Comparison of ENCODE assay signal across 8 mouse cellular contexts in genomic region chr2:180566240-180566913, GRCm38 (mm10). TPM values are rescaled to one million over a fixed set of nuclear protein-coding genes. Genes with fewer than 3 reads are reported as not detected.
A peak's percentile ranks its signal among the peaks of the same experiment; 100 is the strongest.
DNase-seq lines count a peak whose midpoint lies in the region; ATAC-seq lines count a peak whose summit lies in the region.

No protein-coding gene starts in this region.

- peak; percentile 39 to 71 for DNase-seq in heart, adult 18-20 months
- no peak for DNase-seq in heart, postnatal 25 days (ENCODE audit: low spot score)
- DNase-seq in 416B (ENCODE audit: low read depth): peak; percentile 87
- peak; percentile 47 for DNase-seq in T-cell, adult 2 months (ENCODE audit: low spot score)
- DNase-seq in kidney, postnatal 25 days: peak; percentile 63 to 73
- DNase-seq in left cerebral cortex, postnatal 25 days (ENCODE audit: low spot score in 2 of 2): no peak

- peak; percentile 85 for ATAC-seq in common myeloid progenitor, adult 5-6 weeks (replicated peaks; ENCODE audit: low read depth, poor library complexity, severe bottlenecking)
- ATAC-seq in monocyte, adult 5-6 weeks (replicated peaks; ENCODE audit: insufficient number of reproducible peaks, low FRiP score, low TSS enrichment, poor library complexity, severe bottlenecking): peak; percentile 51; the same call in 1 of the 2 replicates

- intact Hi-C loops in heart, postnatal 25 days (cut with DNase I): no loop called here
- intact Hi-C loops in left cerebral cortex, postnatal 25 days (cut with DNase I): no loop called here

RNA-seq across cellular contexts. Expression of gene Mrgbp, which starts 14.7 kb away (rescaled TPM):
- total RNA-seq in heart, adult 18-20 months (2021): 10 to 100 TPM; 17.8 to 18.4 TPM
- total RNA-seq in heart, postnatal 25 days (2021): 10 to 100 TPM; 14.4 to 14.6 TPM
- 31.9 and 43.0 TPM in 2 replicates for total RNA-seq in common myeloid progenitor, adult 5-6 weeks (2017)
- 32.7 to 52.2 TPM (median 40.0 TPM) in 3 replicates for total RNA-seq in monocyte, adult 5-6 weeks (2017)
- total RNA-seq in left cerebral cortex, postnatal 25 days (2021): 10 to 100 TPM; 15.5 to 20.1 TPM

RNA-seq across cellular contexts. Expression of gene Ogfr, which starts 22.7 kb away (rescaled TPM):
- total RNA-seq in heart, adult 18-20 months (2021): 10 to 100 TPM; 31.9 to 34.1 TPM
- 10 to 100 TPM; 33.0 to 34.3 TPM for total RNA-seq in heart, postnatal 25 days (2021)
- total RNA-seq in common myeloid progenitor, adult 5-6 weeks (2017): 39.4 and 47.0 TPM in 2 replicates
- total RNA-seq in monocyte, adult 5-6 weeks (2017): 79.4 to 106 TPM (median 80.2 TPM) in 3 replicates
- 10 to 100 TPM; 41.6 to 41.8 TPM for total RNA-seq in left cerebral cortex, postnatal 25 days (2021)

RNA-seq across cellular contexts. Expression of gene Col9a3, which starts 31.2 kb away (rescaled TPM):
- total RNA-seq in heart, adult 18-20 months (2021): under 1 TPM in 1 of 2 experiments, not detected in 1; 0.21 TPM
- under 1 TPM; 0.14 to 0.62 TPM for total RNA-seq in heart, postnatal 25 days (2021)
- not detected in 2 replicates for total RNA-seq in common myeloid progenitor, adult 5-6 weeks (2017)
- 0.95 to 4.8 TPM (median 2.3 TPM) in 3 replicates for total RNA-seq in monocyte, adult 5-6 weeks (2017)
- 10 to 100 TPM; 11.0 to 12.7 TPM for total RNA-seq in left cerebral cortex, postnatal 25 days (2021)

Comparison
In these comparisons a context has a peak if more than half of its experiments do, and no peak if none do; other contexts are left out.
1. DNase-seq: peak in heart, adult 18-20 months (2 of 2), 416B (single experiment), T-cell, adult 2 months (single experiment) and kidney, postnatal 25 days (2 of 2); none in heart, postnatal 25 days (single experiment) and left cerebral cortex, postnatal 25 days (0 of 2).